Mouse (Mus musculus) MEL (cell line): ENCODE results near the gene Naglu. TPM values are rescaled to one million over a fixed set of nuclear protein-coding genes. Genes with fewer than 3 reads are reported as not detected.

Experiments
- DNase-seq: peaks from one replicate; pipeline ENCODE4 v3.0.0; 2011; ENCODE audit warnings: low read depth, low spot score
- H3K27ac ChIP-seq: 2 replicates; pipeline ENCODE4 v1.5.1; 2012; ENCODE audit warnings: low read depth, mild to moderate bottlenecking, control low read depth, low read length, moderate library complexity; ENCODE audit not compliant: control insufficient read depth
- H3K27me3 ChIP-seq, 2 experiments: fragments of 150-350 bp in 1 of 2; sonication (generic) in 1 of 2; 2 replicates each; pipeline ENCODE4 v1.6.1; 2012; ENCODE audit warnings: low read length in 2 of 2, mild to moderate bottlenecking in 2 of 2, improper control_type of control experiment in 1 of 2, moderate library complexity in 1 of 2; ENCODE audit not compliant: insufficient read depth in 2 of 2, control insufficient read depth in 1 of 2
- H3K36me3 ChIP-seq, 2 experiments: 2 replicates each; pipeline ENCODE4 v1.6.1; 2012 to 2014; ENCODE audit warnings: low read length in 2 of 2, improper control_type of control experiment in 1 of 2, inconsistent platforms in 1 of 2, mild to moderate bottlenecking in 1 of 2; ENCODE audit not compliant: insufficient read depth in 2 of 2, control insufficient read depth in 1 of 2
- H3K4me1 ChIP-seq, 2 experiments: fragments of 150-350 bp in 1 of 2; sonication (generic) in 1 of 2; 2 replicates each; pipeline ENCODE4 v1.6.1; 2012; ENCODE audit warnings: low read length in 2 of 2, improper control_type of control experiment in 1 of 2, mild to moderate bottlenecking in 1 of 2; ENCODE audit not compliant: insufficient read depth in 2 of 2, control insufficient read depth in 1 of 2
- H3K4me3 ChIP-seq, 2 experiments: fragments of 150-350 bp in 1 of 2; sonication (generic) in 1 of 2; 2 replicates each; pipeline ENCODE4 v1.5.1; 2012; ENCODE audit warnings: low read depth in 2 of 2, low read length in 2 of 2, mild to moderate bottlenecking in 2 of 2, moderate library complexity in 2 of 2, control low read depth in 1 of 2, improper control_type of control experiment in 1 of 2; ENCODE audit not compliant: control insufficient read depth in 1 of 2, insufficient read depth in 1 of 2
- H3K79me2 ChIP-seq: 2 replicates; pipeline ENCODE4 v1.6.1; 2012; ENCODE audit warnings: mild to moderate bottlenecking, low read length, moderate library complexity; ENCODE audit not compliant: control insufficient read depth, poor library complexity, insufficient read depth
- H3K9ac ChIP-seq: 2 replicates; pipeline ENCODE4 v1.6.1; 2012; ENCODE audit warnings: low read depth, mild to moderate bottlenecking, control low read depth, low read length, moderate library complexity; ENCODE audit not compliant: control insufficient read depth, poor library complexity, severe bottlenecking
- H3K9me3 ChIP-seq: fragments of 150-350 bp; sonication (generic); replicated peaks from 2 replicates; pipeline ENCODE4 v1.6.1; 2012; ENCODE audit warnings: mild to moderate bottlenecking, low read length, improper control_type of control experiment, moderate library complexity; ENCODE audit not compliant: insufficient read depth
- CHD1 ChIP-seq: IDR thresholded peaks from 2 replicates; pipeline ENCODE4 v1.6.1; 2012; ENCODE audit warnings: low read depth, mild to moderate bottlenecking, inconsistent platforms, low read length, improper control_type of control experiment
- CHD2 ChIP-seq: IDR thresholded peaks from 2 replicates; pipeline ENCODE4 v1.6.1; 2011; ENCODE audit warnings: low read length, improper control_type of control experiment
- E2F4 ChIP-seq: IDR thresholded peaks from 2 replicates; pipeline ENCODE4 v1.6.1; 2011; ENCODE audit warnings: low read depth, low read length, improper control_type of control experiment, borderline replicate concordance
- EP300 ChIP-seq, 2 experiments: IDR thresholded peaks; 2 replicates each; pipeline ENCODE4 v1.6.1; 2011; ENCODE audit warnings: improper control_type of control experiment in 2 of 2, low read length in 2 of 2, low read depth in 1 of 2, mild to moderate bottlenecking in 1 of 2
- HCFC1 ChIP-seq: IDR thresholded peaks from 2 replicates; pipeline ENCODE4 v1.6.1; 2012; ENCODE audit warnings: low read depth, mild to moderate bottlenecking, inconsistent platforms, low read length, improper control_type of control experiment, moderate library complexity
- JUND ChIP-seq: IDR thresholded peaks from 2 replicates; pipeline ENCODE4 v1.6.1; 2011; ENCODE audit warnings: low read depth, mild to moderate bottlenecking, improper control_type of control experiment, low read length
- KAT2A ChIP-seq: conservative IDR thresholded peaks from 2 replicates; pipeline ENCODE4 v1.6.1; 2012; ENCODE audit warnings: low read depth, low read length, improper control_type of control experiment, inconsistent platforms
- MAFK ChIP-seq: IDR thresholded peaks from 2 replicates; pipeline ENCODE4 v1.6.1; 2011; ENCODE audit warnings: low read depth, mild to moderate bottlenecking, low read length, improper control_type of control experiment, borderline replicate concordance
- MAZ ChIP-seq: IDR thresholded peaks from 2 replicates; pipeline ENCODE4 v1.6.1; 2012; ENCODE audit warnings: low read depth, mild to moderate bottlenecking, inconsistent platforms, low read length, improper control_type of control experiment
- MYC ChIP-seq: IDR thresholded peaks from 2 replicates; pipeline ENCODE4 v1.6.1; 2011; ENCODE audit warnings: low read depth, mild to moderate bottlenecking, low read length, improper control_type of control experiment, moderate library complexity
- POLR2A ChIP-seq, 2 experiments: IDR thresholded peaks; 2 replicates each; pipeline ENCODE4 v1.6.1; 2011 to 2012; ENCODE audit warnings: low read length in 2 of 2, mild to moderate bottlenecking in 2 of 2, control low read depth in 1 of 2, improper control_type of control experiment in 1 of 2, low read depth in 1 of 2, moderate library complexity in 1 of 2; ENCODE audit not compliant: control insufficient read depth in 1 of 2, insufficient read depth in 1 of 2, poor library complexity in 1 of 2
- POLR2AphosphoS5 ChIP-seq: IDR thresholded peaks from 2 replicates; pipeline ENCODE4 v1.6.1; 2012; ENCODE audit warnings: low read depth, borderline replicate concordance, mild to moderate bottlenecking, inconsistent platforms, low read length, moderate library complexity, mixed read lengths
- TCF12 ChIP-seq: IDR thresholded peaks from 2 replicates; pipeline ENCODE4 v1.6.1; 2014; ENCODE audit warnings: low read depth, mild to moderate bottlenecking, inconsistent platforms, low read length, improper control_type of control experiment, moderate library complexity
- UBTF ChIP-seq: IDR thresholded peaks from 2 replicates; pipeline ENCODE4 v1.6.1; 2012; ENCODE audit warnings: low read depth, mild to moderate bottlenecking, inconsistent platforms, low read length, improper control_type of control experiment, moderate library complexity, borderline replicate concordance; ENCODE audit not compliant: insufficient read depth
- USF2 ChIP-seq, 2 experiments: IDR thresholded peaks; 2 replicates each; pipeline ENCODE4 v1.6.1; 2011 to 2012; ENCODE audit warnings: improper control_type of control experiment in 2 of 2, low read length in 2 of 2, borderline replicate concordance in 1 of 2, inconsistent platforms in 1 of 2, low read depth in 1 of 2, mild to moderate bottlenecking in 1 of 2; ENCODE audit not compliant: insufficient read depth in 1 of 2
- ZC3H11A ChIP-seq: IDR thresholded peaks from 2 replicates; pipeline ENCODE4 v1.6.1; 2012; ENCODE audit warnings: low read depth, mild to moderate bottlenecking, inconsistent platforms, low read length, improper control_type of control experiment
- polyA plus RNA-seq, 2 experiments: library from polyadenylated mRNA; stranded (reverse) in 1 of 2; unstranded in 1 of 2; fragments of >175 nt in 1 of 2; fragments of >200 nt in 1 of 2; gene quantifications; 2 replicates each; pipeline versions ENCODE4 v1.2.1 to v1.2.4; 2012; ENCODE audit warnings: low replicate concordance in 2 of 2, low read depth in 1 of 2; ENCODE audit not compliant: insufficient read length in 2 of 2, insufficient read depth in 1 of 2, missing spikeins in 1 of 2
- total RNA-seq: library from RNA; depleted of rRNA; stranded (reverse); fragments of 300-350 nt; gene quantifications from 2 replicates; pipeline ENCODE4 v1.2.3, GENCODE M21; 2012

Naglu gene
- total and polyA plus RNA-seq, 3 experiments = 1.5 to 3.1 TPM; not detected in 1

DNA sequence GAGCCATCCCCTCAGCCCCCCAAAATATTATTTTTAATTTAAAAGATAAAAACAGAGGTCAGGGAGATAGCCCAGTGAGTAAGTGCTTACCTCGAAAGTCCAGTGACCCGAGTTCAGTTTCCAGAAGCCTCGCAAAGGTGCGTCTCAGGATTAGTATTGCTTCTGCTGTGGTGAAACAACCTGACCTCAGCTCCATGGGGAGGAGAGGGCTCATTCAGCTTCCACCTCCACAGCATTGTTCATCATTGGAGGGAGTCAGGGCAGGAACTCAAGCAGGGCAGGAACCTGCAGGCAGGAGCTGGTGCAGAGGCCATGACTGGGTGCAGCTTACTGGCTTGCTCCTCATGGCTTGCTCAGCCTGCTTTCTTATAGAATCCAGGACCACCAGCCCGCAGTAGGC is 8.8 kb upstream of the Naglu start (continued):
- TF ChIP-seq TCF12 = no peak

- no peak for DNase-seq
- Histone ChIP-seq H3K4me3 (no peak overlapping the region), H3K27ac (no peak overlapping the region), H3K9ac (no peak overlapping the region), H3K79me2 (no peaks in the 10 kb centered on the region), H3K36me3 (peaks cover 0 to 16% of the 10 kb centered on the region in 2 experiments; a peak in 2 of 4 replicates), H3K4me1 (peaks cover 12 to 23% of the 10 kb centered on the region in 2 experiments), H3K9me3 (no peaks in the 10 kb centered on the region), H3K27me3 (no peaks in the 10 kb centered on the region)
- TF ChIP-seq MAFK = no peak
These were observed 7.5 kb upstream of the Naglu start for GRCm38 (mm10) chr11:101062165-101062884.

DNA sequence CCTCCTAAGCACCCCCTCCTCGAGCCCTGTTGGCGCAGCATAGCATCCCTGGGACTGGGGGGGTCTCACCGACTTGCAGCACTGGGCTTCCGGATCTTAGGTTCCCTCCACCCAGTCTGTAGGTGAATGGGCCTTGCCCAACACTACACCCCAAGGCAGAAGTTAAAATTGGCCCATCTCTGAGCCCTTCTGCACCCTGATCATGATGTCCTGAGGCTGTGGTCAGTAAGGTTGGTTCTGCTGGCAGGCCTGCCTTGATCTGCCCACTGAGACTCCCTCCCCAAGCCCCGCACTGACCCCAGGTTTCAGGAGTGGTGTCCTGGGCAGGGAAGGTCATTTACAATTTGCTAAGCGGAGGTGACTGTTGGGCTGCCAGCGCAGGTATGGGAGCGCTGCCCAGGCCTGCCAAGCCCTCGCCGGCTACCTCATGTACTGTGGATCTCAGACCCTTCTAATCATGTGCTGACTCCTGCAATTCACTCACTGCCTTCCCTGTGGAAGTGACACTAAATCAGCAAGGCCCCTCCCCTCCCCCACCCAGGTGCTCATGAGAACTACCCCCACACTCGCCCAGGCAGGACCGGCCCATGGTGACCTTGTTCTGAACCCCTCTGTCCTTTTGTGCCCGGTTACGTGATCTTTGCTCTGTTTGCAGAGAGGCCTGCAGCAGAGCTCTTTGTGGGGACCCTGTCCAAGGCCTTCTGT is 6.7 kb upstream of the Naglu start:
- Histone ChIP-seq H3K27ac (peak overlapping the region; percentile 67), H3K4me3 (no peak overlapping the region), H3K9me3 (no peaks in the 10 kb centered on the region), H3K27me3 (no peaks in the 10 kb centered on the region), H3K9ac (peak overlapping the region; percentile 39), H3K36me3 (peaks cover 0 to 16% of the 10 kb centered on the region in 2 experiments; a peak in 2 of 4 replicates), H3K4me1 (peaks cover 12 to 24% of the 10 kb centered on the region in 2 experiments), H3K79me2 (no peaks in the 10 kb centered on the region)
- DNase-seq = no peak
- no peak for TF ChIP-seq KAT2A
- TF ChIP-seq USF2 (IDR thresholded peaks at IDR 0.05; ENCODE audit: borderline replicate concordance in 1 of 2, insufficient read depth in 1 of 2, low read depth in 1 of 2, low read length in 2 of 2) = no peak
- TF ChIP-seq JUND = no peak
- TF ChIP-seq E2F4 = no peak
- TF ChIP-seq CHD2 = no peak; the same call in 1 of the 2 replicates
- TF ChIP-seq EP300 (IDR thresholded peaks at IDR 0.05; ENCODE audit: low read depth in 1 of 2, low read length in 2 of 2) = no peak
- no peak for TF ChIP-seq UBTF
- no peak for TF ChIP-seq POLR2AphosphoS5
- TF ChIP-seq CHD1 = no peak
- TF ChIP-seq HCFC1 = no peak
- no peak for TF ChIP-seq ZC3H11A
- TF ChIP-seq MYC = no peak
- no peak for TF ChIP-seq POLR2A (IDR thresholded peaks at IDR 0.05; ENCODE audit: control insufficient read depth in 1 of 2, insufficient read depth in 1 of 2, low read depth in 1 of 2, low read length in 2 of 2, poor library complexity in 1 of 2)
- TF ChIP-seq MAZ = no peak
